Mouse (Mus musculus) left cerebral cortex, adult 9 months (tissue): ENCODE results near the gene Hunk.

ENCODE experiments used
- DNase-seq, 2 experiments: peaks; one replicate each; pipeline ENCODE4 v3.0.0; 2022; ENCODE audit warnings: low spot score in 2 of 2

Gene Hunk

GRCm38 (mm10) chr16:90505252-90505651, 119.4 kb downstream of the Hunk start:
- DNase-seq: no peak

GRCm38 (mm10) chr16:90505680-90506079, 119.9 kb downstream of the Hunk start:
- DNase-seq: no peak

GRCm38 (mm10) chr16:90511551-90512296, 125.9 kb downstream of the Hunk start:
- no peak for DNase-seq

GRCm38 (mm10) chr16:90517041-90517440, 131.2 kb downstream of the Hunk start:
- no peak for DNase-seq

GRCm38 (mm10) chr16:90518232-90518631, 132.4 kb downstream of the Hunk start:
- peak; percentile 18 to 36 for DNase-seq

- DNase-seq: no peak
Measured at GRCm38 (mm10) chr16:90518732-90519295, 133.0 kb downstream of the Hunk start.

- DNase-seq: no peak
Measured at GRCm38 (mm10) chr16:90521191-90521950, 135.6 kb downstream of the Hunk start.

- no peak for DNase-seq
Measured at GRCm38 (mm10) chr16:90521951-90522255, 136.1 kb downstream of the Hunk start.

GRCm38 (mm10) chr16:90522575-90522974, 136.8 kb downstream of the Hunk start:
- no peak for DNase-seq

- DNase-seq: no peak
Measured at GRCm38 (mm10) chr16:90523373-90523772, 137.6 kb downstream of the Hunk start.

- no peak for DNase-seq
Measured at GRCm38 (mm10) chr16:90523894-90524293, 138.1 kb downstream of the Hunk start.

GRCm38 (mm10) chr16:90524393-90524792, 138.6 kb downstream of the Hunk start:
- no peak for DNase-seq

GRCm38 (mm10) chr16:90533119-90533673, 147.4 kb downstream of the Hunk start:
- DNase-seq: no peak

GRCm38 (mm10) chr16:90534591-90534990, 148.8 kb downstream of the Hunk start:
- no peak for DNase-seq

- no peak for DNase-seq
Measured at GRCm38 (mm10) chr16:90538926-90539325, 153.1 kb downstream of the Hunk start.

- DNase-seq: no peak
Measured at GRCm38 (mm10) chr16:90541191-90541590, 155.4 kb downstream of the Hunk start.

GRCm38 (mm10) chr16:90542383-90542782, 156.6 kb downstream of the Hunk start:
- no peak for DNase-seq

GRCm38 (mm10) chr16:90544175-90544574, 158.4 kb downstream of the Hunk start:
- no peak for DNase-seq

GRCm38 (mm10) chr16:90545509-90545908, 159.7 kb downstream of the Hunk start:
- no peak for DNase-seq

- DNase-seq: no peak
Measured at GRCm38 (mm10) chr16:90546591-90546990, 160.8 kb downstream of the Hunk start.

- DNase-seq: no peak
Measured at GRCm38 (mm10) chr16:90547996-90548395, 162.2 kb downstream of the Hunk start.
